Mouse (Mus musculus): ENCODE data around the gene Ppme1. TPM values are rescaled to one million over a fixed set of nuclear protein-coding genes. Genes with fewer than 3 reads are reported as not detected.

Ppme1 gene
- total and polyA plus RNA-seq, 3 experiments, result 29.5 to 74.0 TPM; not detected in 1

GRCm38 (mm10) chr7:100390166-100390565 is 18.1 kb upstream of the Ppme1 start:
- H3K27me3 ChIP-seq (ENCODE audit: control insufficient read depth in 1 of 2, insufficient read depth in 2 of 2, low read length in 2 of 2), result no peaks in the 10 kb centered on the region; a peak in 1 of 4 replicates
- TF ChIP-seq MXI1 (IDR thresholded peaks at IDR 0.05; ENCODE audit: low read depth, low read length) (no peak), POLR2AphosphoS5 (IDR thresholded peaks at IDR 0.05; ENCODE audit: borderline replicate concordance, low read depth, low read length) (no peak), MYC (IDR thresholded peaks at IDR 0.05; ENCODE audit: low read depth, low read length) (no peak), NRF1 (IDR thresholded peaks at IDR 0.05; ENCODE audit: insufficient read depth, low read depth, low read length, poor library complexity, severe bottlenecking) (no peak), BHLHE40 (IDR thresholded peaks at IDR 0.05; ENCODE audit: borderline replicate concordance, low read depth, low read length) (no peak), NELFE (IDR thresholded peaks at IDR 0.05; ENCODE audit: low read depth, low read length) (no peak), JUND (IDR thresholded peaks at IDR 0.05; ENCODE audit: low read depth, low read length) (no peak), GABPA (IDR thresholded peaks at IDR 0.05; ENCODE audit: low read depth, low read length) (no peak), USF2 (IDR thresholded peaks at IDR 0.05; ENCODE audit: borderline replicate concordance in 1 of 2, insufficient read depth in 1 of 2, low read depth in 1 of 2, low read length in 2 of 2) (no peak), USF1 (IDR thresholded peaks at IDR 0.05; ENCODE audit: low read depth, low read length) (no peak), TCF12 (IDR thresholded peaks at IDR 0.05; ENCODE audit: low read depth, low read length) (no peak), RCOR1 (IDR thresholded peaks at IDR 0.05; ENCODE audit: low read depth, low read length) (no peak)
- H3K79me2 ChIP-seq (ENCODE audit: control insufficient read depth, insufficient read depth, low read length, poor library complexity), result no peaks in the 10 kb centered on the region
- H3K4me1 ChIP-seq (ENCODE audit: control insufficient read depth in 1 of 2, insufficient read depth in 2 of 2, low read length in 2 of 2), result no peaks in the 10 kb centered on the region
- H3K27ac ChIP-seq (ENCODE audit: control insufficient read depth, low read depth, low read length), result no peak overlapping the region
- no peak for DNase-seq (ENCODE audit: low read depth, low spot score)
- H3K9ac ChIP-seq (ENCODE audit: control insufficient read depth, low read depth, low read length, poor library complexity, severe bottlenecking), result no peak overlapping the region
- no peak overlapping the region for H3K4me3 ChIP-seq (ENCODE audit: control insufficient read depth in 1 of 2, insufficient read depth in 1 of 2, low read depth in 2 of 2, low read length in 2 of 2)
- H3K36me3 ChIP-seq (ENCODE audit: control insufficient read depth in 1 of 2, insufficient read depth in 2 of 2, low read length in 2 of 2), result peaks cover 0 to 2% of the 10 kb centered on the region in 2 experiments; a peak in 2 of 4 replicates
- H3K9me3 ChIP-seq (replicated peaks; ENCODE audit: insufficient read depth, low read length), result no peaks in the 10 kb centered on the region

GRCm38 (mm10) chr7:100388174-100388573 is 16.1 kb upstream of the Ppme1 start:
- H3K36me3 ChIP-seq (ENCODE audit: control insufficient read depth in 1 of 2, insufficient read depth in 2 of 2, low read length in 2 of 2), result peaks cover 0 to 3% of the 10 kb centered on the region in 2 experiments; a peak in 3 of 4 replicates

More at GRCm38 (mm10) chr7:100388174-100388573, 16.1 kb upstream of the Ppme1 start:
- TF ChIP-seq ZKSCAN1 (IDR thresholded peaks at IDR 0.05; ENCODE audit: low read depth, low read length) (no peak), MAZ (IDR thresholded peaks at IDR 0.05; ENCODE audit: low read depth, low read length) (no peak), CHD1 (IDR thresholded peaks at IDR 0.05; ENCODE audit: low read depth, low read length) (no peak), ELF1 (IDR thresholded peaks at IDR 0.05; ENCODE audit: low read depth, low read length) (no peak), ZC3H11A (IDR thresholded peaks at IDR 0.05; ENCODE audit: low read depth, low read length) (no peak), GABPA (IDR thresholded peaks at IDR 0.05; ENCODE audit: low read depth, low read length) (no peak), MEF2A (IDR thresholded peaks at IDR 0.05; ENCODE audit: extremely low read depth, insufficient replicate concordance, low read depth, low read length, poor library complexity, severe bottlenecking) (no peak), MAFK (IDR thresholded peaks at IDR 0.05; ENCODE audit: borderline replicate concordance, low read depth, low read length) (no peak), POLR2AphosphoS5 (IDR thresholded peaks at IDR 0.05; ENCODE audit: borderline replicate concordance, low read depth, low read length) (no peak), USF2 (IDR thresholded peaks at IDR 0.05; ENCODE audit: borderline replicate concordance in 1 of 2, insufficient read depth in 1 of 2, low read depth in 1 of 2, low read length in 2 of 2) (no peak), SIN3A (IDR thresholded peaks at IDR 0.05; ENCODE audit: low read length) (no peak), UBTF (IDR thresholded peaks at IDR 0.05; ENCODE audit: borderline replicate concordance, insufficient read depth, low read depth, low read length) (no peak), GATA1 (IDR thresholded peaks at IDR 0.05; ENCODE audit: low read depth, low read length) (no peak), POLR2A (IDR thresholded peaks at IDR 0.05; ENCODE audit: control insufficient read depth in 1 of 2, insufficient read depth in 1 of 2, low read depth in 1 of 2, low read length in 2 of 2, poor library complexity in 1 of 2) (no peak), MYC (IDR thresholded peaks at IDR 0.05; ENCODE audit: low read depth, low read length) (no peak), SMC3 (IDR thresholded peaks at IDR 0.05; ENCODE audit: low read depth, low read length) (no peak), TAL1 (IDR thresholded peaks at IDR 0.05; ENCODE audit: low read length) (no peak), CHD2 (IDR thresholded peaks at IDR 0.05; ENCODE audit: low read length) (no peak), ETS1 (IDR thresholded peaks at IDR 0.05; ENCODE audit: low read depth, low read length) (no peak)
- Histone ChIP-seq H3K79me2 (ENCODE audit: control insufficient read depth, insufficient read depth, low read length, poor library complexity) (no peaks in the 10 kb centered on the region), H3K4me1 (ENCODE audit: control insufficient read depth in 1 of 2, insufficient read depth in 2 of 2, low read length in 2 of 2) (no peaks in the 10 kb centered on the region), H3K27ac (ENCODE audit: control insufficient read depth, low read depth, low read length) (no peak overlapping the region), H3K9ac (ENCODE audit: control insufficient read depth, low read depth, low read length, poor library complexity, severe bottlenecking) (no peak overlapping the region), H3K4me3 (ENCODE audit: control insufficient read depth in 1 of 2, insufficient read depth in 1 of 2, low read depth in 2 of 2, low read length in 2 of 2) (no peak overlapping the region), H3K27me3 (ENCODE audit: control insufficient read depth in 1 of 2, insufficient read depth in 2 of 2, low read length in 2 of 2) (no peaks in the 10 kb centered on the region), H3K9me3 (replicated peaks; ENCODE audit: insufficient read depth, low read length) (no peaks in the 10 kb centered on the region)
- DNase-seq (ENCODE audit: low read depth, low spot score), result no peak

Data from MEL (cell line).